Mouse (Mus musculus) neural tube, embryonic 15.5 days (tissue): ENCODE measurements around the gene Atox1. TPM values are rescaled to one million over a fixed set of nuclear protein-coding genes. Genes with fewer than 3 reads are reported as not detected.
A peak's percentile ranks its signal among the peaks of the same experiment; 100 is the strongest.

ENCODE experiments used
- ATAC-seq: fragments of 200-750 bp; cut with Nextera tagmentation; 2 replicates; pipeline ENCODE4 v1.8.0; 2017; ENCODE audit warnings: mild to moderate bottlenecking, moderate TSS enrichment, moderate library complexity; ENCODE audit not compliant: low FRiP score
- H3K27ac ChIP-seq: fragments of 300-500 bp; sonication (generic); replicated peaks from 2 replicates; pipeline ENCODE4 v1.5.1; 2015; ENCODE audit warnings: mild to moderate bottlenecking, inconsistent platforms
- H3K27me3 ChIP-seq: fragments of 300-500 bp; sonication (generic); replicated peaks from 2 replicates; pipeline ENCODE4 v1.6.1; 2015; ENCODE audit warnings: inconsistent platforms
- H3K36me3 ChIP-seq: fragments of 300-500 bp; sonication (generic); 2 replicates; pipeline ENCODE4 v1.6.1; 2015; ENCODE audit warnings: inconsistent platforms
- H3K4me1 ChIP-seq: fragments of 300-500 bp; sonication (generic); 2 replicates; pipeline ENCODE4 v1.6.1; 2015; ENCODE audit warnings: inconsistent platforms
- H3K4me2 ChIP-seq: fragments of 300-500 bp; sonication (generic); 2 replicates; pipeline ENCODE4 v1.6.1; 2015; ENCODE audit warnings: inconsistent platforms, mild to moderate bottlenecking, moderate library complexity
- H3K4me3 ChIP-seq: fragments of 300-500 bp; sonication (generic); replicated peaks from 2 replicates; pipeline ENCODE4 v1.5.1; 2015; ENCODE audit warnings: mild to moderate bottlenecking, inconsistent platforms
- H3K9ac ChIP-seq: fragments of 300-500 bp; sonication (generic); replicated peaks from 2 replicates; pipeline ENCODE4 v1.6.1; 2015; ENCODE audit warnings: mild to moderate bottlenecking, inconsistent platforms
- H3K9me3 ChIP-seq: fragments of 300-500 bp; sonication (generic); replicated peaks from 2 replicates; pipeline ENCODE4 v1.6.1; 2016; ENCODE audit warnings: inconsistent platforms
- WGBS: fragments of 180-500 bp; shearing (Covaris S2); methylation state at CpG from one replicate; pipeline ENCODE4 v1.1.7; 2015; ENCODE audit warnings: mixed read lengths; 5-methylcytosine and 5-hydroxymethylcytosine counted together
- polyA plus RNA-seq: library from polyadenylated mRNA; unstranded; fragments of >200 nt; fragmentation: Nextera tagmentation; extraction: Ambion mirVana; gene quantifications from 2 replicates; pipeline ENCODE4 v1.2.1, GENCODE M21; 2015

The Atox1 gene
- polyA plus RNA-seq, 1 experiment from 2014 or later, result 338 TPM

DNA sequence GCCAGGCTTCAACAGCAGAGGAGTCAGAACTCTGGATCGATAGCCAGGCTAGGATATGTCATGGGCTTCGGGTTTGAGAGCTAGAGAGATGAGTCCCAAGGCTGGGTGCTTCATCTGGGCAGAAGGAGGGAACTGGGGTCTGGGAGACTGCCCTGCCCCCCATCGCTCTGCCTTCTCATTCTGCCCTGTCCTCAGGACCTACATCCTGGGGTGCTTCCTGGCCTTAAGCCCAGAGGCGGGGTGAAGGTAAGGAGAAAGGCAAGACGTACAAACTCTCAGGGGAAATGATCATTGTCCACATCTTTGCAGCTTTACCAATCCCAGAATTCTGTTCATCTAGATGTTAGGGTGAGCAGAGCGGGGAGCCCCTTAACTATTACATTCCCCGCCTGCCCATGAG is 49.0 kb downstream of the Atox1 start:
- whole genome bisulfite sequencing, result 78% methylated on average over 7 of the region's 7 CpGs
- no peak for ATAC-seq
- H3K9me3 ChIP-seq, result no peaks in the 10 kb centered on the region
- H3K27me3 ChIP-seq, result no peaks in the 10 kb centered on the region
- H3K36me3 ChIP-seq, result peaks cover 6% of the 10 kb centered on the region
- no peak overlapping the region for H3K27ac ChIP-seq
- H3K4me3 ChIP-seq, result no peak overlapping the region
- H3K4me2 ChIP-seq, result no peak overlapping the region
- H3K9ac ChIP-seq, result no peak overlapping the region
- H3K4me1 ChIP-seq, result peaks cover 11% of the 10 kb centered on the region

DNA sequence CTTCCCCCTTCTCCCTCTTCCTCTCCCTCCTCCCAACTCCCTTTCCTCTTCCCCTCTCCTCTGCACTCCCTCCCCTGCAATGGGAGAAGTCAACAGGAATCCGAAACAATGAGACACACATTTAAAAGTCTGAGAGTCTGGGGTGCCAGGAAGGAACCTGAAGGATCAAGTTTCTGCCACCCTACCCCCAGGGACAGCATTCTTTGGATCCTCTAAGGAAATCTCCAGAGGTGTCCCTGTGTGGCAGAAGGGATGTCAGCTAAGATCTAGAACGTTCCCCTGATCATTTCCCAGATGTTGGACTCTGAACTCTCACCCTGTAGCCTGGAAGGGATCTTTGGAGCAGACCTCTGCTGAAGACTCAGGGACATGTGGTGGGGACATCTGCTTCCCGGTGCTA is 50.5 kb downstream of the Atox1 start:
- Histone ChIP-seq H3K9me3 (no peaks in the 10 kb centered on the region), H3K36me3 (peaks cover 9% of the 10 kb centered on the region), H3K4me3 (no peak overlapping the region), H3K9ac (no peak overlapping the region), H3K27ac (0 out of 2 replicates have a peak overlapping the region, but pooled peaks have one; percentile 3), H3K27me3 (no peaks in the 10 kb centered on the region), H3K4me1 (peaks cover 7% of the 10 kb centered on the region; the same call in 1 of the 2 replicates), H3K4me2 (no peak overlapping the region)
- no peak for ATAC-seq
- 74% methylated on average over 3 of the region's 3 CpGs for WGBS

DNA sequence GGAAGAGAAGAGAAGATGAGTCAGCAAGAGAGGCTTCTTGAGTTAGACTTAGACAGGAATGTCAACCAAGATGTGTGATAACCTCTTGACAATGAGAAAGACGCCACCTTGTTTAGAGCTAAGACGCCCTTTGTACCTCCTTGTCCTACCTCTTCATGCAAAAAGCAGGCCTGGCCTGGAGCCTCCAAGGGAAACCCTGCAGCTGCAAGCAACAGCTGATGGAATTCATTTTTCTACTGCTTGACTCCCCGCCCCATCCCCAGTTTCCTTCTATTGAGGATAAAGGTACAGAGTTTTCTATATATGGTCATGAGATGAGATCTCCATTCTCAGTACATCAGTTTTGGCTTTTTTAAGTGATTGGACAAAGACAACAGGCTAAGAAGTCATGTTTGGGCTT is 51.0 kb downstream of the Atox1 start:
- no peaks in the 10 kb centered on the region for H3K27me3 ChIP-seq
- H3K27ac ChIP-seq, result no peak overlapping the region
- no peak overlapping the region for H3K4me2 ChIP-seq
- no peak overlapping the region for H3K9ac ChIP-seq
- peaks cover 9% of the 10 kb centered on the region for H3K36me3 ChIP-seq
- ATAC-seq, result no peak
- H3K4me1 ChIP-seq, result peaks cover 3% of the 10 kb centered on the region; the same call in 1 of the 2 replicates
- H3K4me3 ChIP-seq, result no peak overlapping the region
- WGBS, result 92% methylated on average over 3 of the region's 3 CpGs
- no peaks in the 10 kb centered on the region for H3K9me3 ChIP-seq

DNA sequence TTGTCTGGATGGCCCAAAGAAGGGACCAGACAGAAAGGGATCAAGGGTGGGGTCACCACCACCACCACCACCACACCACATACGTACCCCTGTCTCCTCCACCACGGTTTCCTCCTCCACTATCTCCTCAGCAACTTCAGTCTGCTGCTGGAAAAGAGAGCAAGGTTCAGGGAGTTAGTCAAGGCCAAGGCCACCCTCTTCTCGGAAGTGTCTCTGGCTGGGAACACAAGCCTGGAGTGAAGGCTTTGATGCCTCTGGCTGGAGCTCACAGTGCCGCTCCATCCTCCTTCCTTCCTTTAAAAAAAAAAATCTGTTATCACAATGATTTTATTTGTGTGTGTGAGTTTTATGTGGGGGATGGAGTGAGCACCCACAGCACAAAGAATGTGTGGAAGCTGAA is 53.9 kb downstream of the Atox1 start:
- Histone ChIP-seq H3K9ac (no peak overlapping the region), H3K4me1 (no peaks in the 10 kb centered on the region), H3K9me3 (no peaks in the 10 kb centered on the region), H3K4me2 (no peak overlapping the region), H3K27ac (no peak overlapping the region), H3K4me3 (no peak overlapping the region), H3K27me3 (no peaks in the 10 kb centered on the region), H3K36me3 (peaks cover 9% of the 10 kb centered on the region)
- no peak for ATAC-seq
- 88% methylated on average over 4 of the region's 4 CpGs for WGBS

DNA sequence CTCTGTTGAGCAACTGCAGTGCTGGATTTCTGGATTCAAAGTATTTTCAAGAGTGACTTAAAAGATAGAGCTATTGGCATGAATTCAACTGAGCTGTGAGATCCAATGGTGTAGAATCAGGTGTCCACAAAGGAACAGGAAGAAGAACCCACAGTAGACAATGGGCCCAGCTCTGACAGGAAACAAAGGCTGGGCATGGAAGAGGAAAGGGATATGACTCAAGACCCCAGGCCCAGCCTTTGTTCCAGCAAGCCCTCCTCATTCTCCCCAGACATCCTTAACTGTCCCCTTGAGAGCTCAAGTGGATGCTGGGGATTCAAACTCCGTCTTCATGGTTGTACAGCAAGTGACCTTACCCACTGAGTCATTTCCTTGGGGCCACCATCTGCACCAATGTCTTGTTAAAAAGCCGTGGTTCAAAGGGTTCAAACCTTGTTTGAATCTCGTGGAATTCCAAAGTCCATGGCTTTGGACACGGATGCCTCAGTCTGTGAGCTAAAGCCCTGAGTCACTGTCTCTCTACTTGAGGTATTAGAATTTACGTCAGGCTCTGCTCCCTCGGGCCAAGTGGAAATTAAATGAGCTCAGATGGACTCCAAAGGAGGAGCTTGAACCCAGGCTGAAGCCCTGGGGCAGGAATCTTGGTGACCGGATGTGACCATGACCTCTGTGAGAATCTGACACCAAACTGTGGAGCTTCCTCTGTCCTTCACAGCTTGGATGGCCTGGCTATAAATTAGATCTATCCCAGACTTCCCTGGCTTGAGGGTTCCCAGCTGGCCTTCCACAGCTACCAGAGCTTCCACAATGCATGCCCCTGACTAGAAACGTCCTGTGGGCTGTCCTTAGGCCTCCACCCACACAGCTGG is 55.2 kb downstream of the Atox1 start:
- Histone ChIP-seq H3K36me3 (peaks cover 9% of the 10 kb centered on the region), H3K4me2 (no peak overlapping the region), H3K27ac (no peak overlapping the region), H3K9ac (no peak overlapping the region), H3K9me3 (no peaks in the 10 kb centered on the region), H3K4me3 (no peak overlapping the region), H3K27me3 (no peaks in the 10 kb centered on the region), H3K4me1 (no peaks in the 10 kb centered on the region)
- 76% methylated on average over 8 of the region's 8 CpGs for WGBS
- ATAC-seq, result no peak

DNA sequence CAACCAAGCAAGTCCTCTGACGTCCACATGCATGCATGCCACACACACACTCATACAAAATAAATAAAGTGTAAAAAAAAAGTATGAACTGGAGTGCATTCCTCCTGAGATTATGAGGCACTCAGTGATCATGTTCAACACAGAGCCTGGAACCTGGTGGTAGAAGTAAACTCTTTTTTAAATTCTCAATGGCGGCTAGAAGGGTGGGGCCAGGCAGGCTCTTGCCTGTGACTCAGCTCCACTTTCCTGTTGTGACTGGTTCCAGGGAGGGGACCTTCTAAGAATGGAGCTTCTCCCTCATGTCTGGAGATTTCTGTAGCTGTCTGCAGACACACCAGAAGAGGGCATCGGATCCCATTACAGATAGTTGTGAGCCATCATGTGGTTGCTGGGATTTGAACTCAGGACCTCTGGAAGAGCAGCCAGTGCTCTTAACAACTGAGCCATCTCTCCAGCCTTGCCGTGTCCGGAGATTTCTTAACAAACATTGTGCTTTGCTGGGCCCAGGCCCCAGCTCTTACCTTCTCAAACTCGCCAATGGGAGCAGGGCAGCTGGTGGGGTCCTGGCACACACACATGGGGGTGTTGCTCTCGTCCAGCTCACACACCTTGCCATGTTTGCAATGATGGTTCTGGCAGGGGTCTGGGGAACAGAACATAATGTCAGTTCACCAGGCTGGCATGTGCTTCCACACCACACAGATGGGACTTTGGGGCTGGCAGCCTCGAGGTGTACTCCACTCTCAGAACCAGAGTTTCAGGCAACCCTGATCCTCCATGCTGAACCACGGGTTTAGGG is 56.2 kb downstream of the Atox1 start:
- Histone ChIP-seq H3K9me3 (no peaks in the 10 kb centered on the region), H3K4me2 (no peak overlapping the region), H3K27me3 (no peaks in the 10 kb centered on the region), H3K4me1 (no peaks in the 10 kb centered on the region), H3K27ac (no peak overlapping the region), H3K4me3 (no peak overlapping the region), H3K36me3 (peaks cover 9% of the 10 kb centered on the region), H3K9ac (no peak overlapping the region)
- WGBS, result 90% methylated on average over 9 of the region's 9 CpGs
- ATAC-seq, result no peak

DNA sequence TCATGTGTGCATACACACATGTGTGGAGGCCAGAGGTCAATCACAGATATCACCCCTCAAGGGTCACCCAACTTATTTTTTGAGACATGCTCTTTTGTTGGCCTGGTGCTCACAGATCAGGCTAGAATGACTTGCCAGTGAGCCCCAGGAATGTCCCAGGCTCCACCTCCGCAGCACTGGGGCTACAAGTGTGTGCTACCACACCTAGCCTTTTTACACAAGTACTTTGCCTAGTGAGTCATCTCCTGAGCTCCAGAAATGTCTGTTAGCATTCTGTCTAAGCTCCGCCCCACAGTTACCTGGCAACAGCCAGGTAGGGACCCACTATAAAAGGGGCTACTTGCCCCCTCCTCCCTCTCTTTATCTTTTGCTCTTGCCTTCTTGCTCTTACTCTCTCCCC is 60.2 kb downstream of the Atox1 start:
- Histone ChIP-seq H3K4me3 (no peak overlapping the region), H3K36me3 (no peaks in the 10 kb centered on the region), H3K27ac (no peak overlapping the region), H3K4me2 (no peak overlapping the region), H3K27me3 (no peaks in the 10 kb centered on the region), H3K9ac (no peak overlapping the region), H3K4me1 (no peaks in the 10 kb centered on the region), H3K9me3 (no peaks in the 10 kb centered on the region)
- ATAC-seq, result no peak
- WGBS, result 97% methylated on average over 2 of the region's 2 CpGs

DNA sequence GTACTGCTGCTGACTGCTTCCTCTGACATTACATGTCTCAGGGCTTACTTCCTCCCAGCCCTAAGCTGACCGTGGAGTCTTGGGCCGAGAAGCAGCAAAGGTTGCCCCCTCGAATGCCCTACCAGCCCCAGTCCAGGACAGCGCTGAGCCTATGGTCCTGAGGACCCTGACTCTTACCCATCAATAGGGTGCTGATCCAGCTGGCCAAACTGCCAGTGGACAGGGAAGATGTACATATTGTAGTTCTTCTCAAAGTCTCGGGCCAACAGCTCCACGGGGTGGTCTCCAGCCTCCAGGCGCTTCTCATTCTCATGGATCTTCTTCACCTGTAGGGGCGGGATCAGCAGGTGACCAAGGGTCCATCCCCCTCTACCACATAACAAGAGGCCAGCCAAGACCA is 62.7 kb downstream of the Atox1 start:
- no peak for ATAC-seq
- H3K4me3 ChIP-seq, result no peak overlapping the region
- no peaks in the 10 kb centered on the region for H3K9me3 ChIP-seq
- no peaks in the 10 kb centered on the region for H3K36me3 ChIP-seq
- H3K4me2 ChIP-seq, result no peak overlapping the region
- H3K27ac ChIP-seq, result no peak overlapping the region
- H3K27me3 ChIP-seq, result no peaks in the 10 kb centered on the region
- no peaks in the 10 kb centered on the region for H3K4me1 ChIP-seq
- no peak overlapping the region for H3K9ac ChIP-seq
- WGBS, result 93% methylated on average over 8 of the region's 8 CpGs

DNA sequence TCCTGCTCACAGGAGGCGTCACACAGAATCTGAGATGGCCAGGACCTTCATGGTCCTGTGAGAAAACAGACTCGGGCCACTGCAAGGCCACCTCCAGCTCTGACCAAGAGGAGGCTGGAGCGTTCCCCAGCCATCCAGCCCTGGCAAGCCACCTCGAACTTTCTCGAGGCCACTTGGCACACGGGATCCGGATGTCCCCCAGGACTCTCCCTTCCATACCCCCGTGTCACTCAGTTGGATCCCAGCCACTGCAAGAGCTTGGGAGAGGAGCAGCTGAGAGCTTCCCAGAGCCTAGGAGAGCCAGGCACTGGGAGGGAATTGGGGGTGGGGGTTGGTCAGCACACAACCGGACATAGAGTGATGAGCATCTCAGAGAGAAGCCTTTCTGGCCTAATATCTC is 63.6 kb downstream of the Atox1 start:
- Histone ChIP-seq H3K4me3 (no peak overlapping the region), H3K9me3 (no peaks in the 10 kb centered on the region)

DNA sequence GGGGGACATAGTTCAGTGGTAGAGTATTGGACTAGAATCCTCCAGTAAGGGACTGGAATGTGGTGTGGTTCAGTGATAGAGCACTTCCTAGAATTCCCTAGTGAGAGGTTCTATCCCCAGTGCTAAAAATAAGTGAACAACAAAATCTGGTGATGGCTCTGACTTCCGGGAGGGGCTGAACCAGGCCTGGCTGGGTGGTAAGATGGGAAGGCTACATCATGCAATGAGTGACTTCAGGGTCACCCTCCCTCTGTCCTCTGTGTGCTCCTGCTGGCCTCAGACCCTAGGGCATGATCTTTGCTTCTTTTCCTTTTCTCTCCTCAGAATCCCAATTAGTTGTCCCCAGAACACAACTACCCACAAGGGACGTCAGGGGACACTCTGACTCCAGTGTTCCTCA is 64.0 kb downstream of the Atox1 start:
- Histone ChIP-seq H3K9ac (no peak overlapping the region), H3K4me1 (no peaks in the 10 kb centered on the region), H3K27me3 (no peaks in the 10 kb centered on the region), H3K27ac (no peak overlapping the region), H3K9me3 (no peaks in the 10 kb centered on the region), H3K4me3 (no peak overlapping the region), H3K36me3 (no peaks in the 10 kb centered on the region), H3K4me2 (no peak overlapping the region)
- ATAC-seq, result no peak
- 84% methylated on average over 2 of the region's 2 CpGs for WGBS

More for the DNA sequence above, 63.6 kb downstream of the Atox1 start:
- H3K4me1 ChIP-seq, result no peaks in the 10 kb centered on the region
- H3K27me3 ChIP-seq, result no peaks in the 10 kb centered on the region
- H3K36me3 ChIP-seq, result no peaks in the 10 kb centered on the region
- H3K4me2 ChIP-seq, result no peak overlapping the region
- ATAC-seq, result no peak
- 96% methylated on average over 9 of the region's 9 CpGs for WGBS
- no peak overlapping the region for H3K9ac ChIP-seq
- H3K27ac ChIP-seq, result no peak overlapping the region
